Mouse (Mus musculus) Patski (cell line): ENCODE data around the gene Itga8. TPM values are rescaled to one million over a fixed set of nuclear protein-coding genes. Genes with fewer than 3 reads are reported as not detected.

Source experiments
- ATAC-seq: fragments of 100-300 bp; one replicate; pipeline ENCODE4 v1.8.0; 2021
- CTCF ChIA-PET: fragments of 350-600 bp; sonication (Branson Sonifier 250); formaldehyde crosslinking; loops from one replicate; lab custom pipeline; 2022; ENCODE audit warnings: inconsistent platforms; lab: Charles Lee
- POLR2A ChIA-PET: fragments of 350-600 bp; sonication (Branson Sonifier 250); formaldehyde crosslinking; loops from one replicate; lab custom pipeline; 2022; ENCODE audit warnings: antibody characterized with exemption, inconsistent platforms; lab: Charles Lee
- DNase-seq: peaks from one replicate; pipeline ENCODE4 v3.0.0-alpha.2; 2011; ENCODE audit warnings: low read depth, low spot score
- H3K27me3 ChIP-seq: fragments of 371-371 bp; one replicate; pipeline ENCODE4 v1.5.1; 2021
- CTCF ChIP-seq: fragments of 100-300 bp; IDR thresholded peaks from one replicate; pipeline ENCODE4 v1.5.1; 2021
- in situ Hi-C: fragments of 300-500 bp; cut with MboI; formaldehyde crosslinking; loops from 3 replicates; pipeline ENCODE4 v1.11.1; 2018; ENCODE audit warnings: low pct_unique_long_range_greater_than_20kb, mixed read lengths
- polyA plus RNA-seq: library from polyadenylated mRNA; unstranded; gene quantifications from one replicate; pipeline ENCODE4 v1.2.3, GENCODE M21; 2021

Itga8 gene
- polyA plus RNA-seq, 1 experiment from 2014 or later = not detected

DNA sequence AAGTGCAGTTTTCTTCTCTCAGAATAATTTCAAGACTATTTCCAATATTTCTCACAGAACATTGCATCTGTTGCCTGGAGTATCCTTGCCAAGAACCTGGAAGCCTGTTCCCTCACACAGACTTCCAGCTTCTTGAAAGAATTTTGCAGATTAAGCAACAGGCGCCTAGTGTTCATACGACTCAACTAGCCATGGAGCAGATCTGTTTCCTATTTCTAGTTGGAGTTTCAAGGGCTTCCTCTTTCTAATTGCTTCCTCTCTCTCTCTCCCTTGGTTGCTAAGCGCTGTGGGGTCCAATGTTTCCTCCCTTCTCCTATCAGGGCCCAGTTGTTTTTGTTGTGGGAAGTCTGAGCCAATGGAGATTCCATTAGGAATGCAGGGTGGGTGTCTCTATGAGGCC is 7.7 kb downstream of the Itga8 start:
- ChIA-PET POLR2A (no interaction called here), CTCF (no interaction called here)
- in situ Hi-C loops = no loop called here
- DNase-seq (no peak), ATAC-seq (no peak)
- H3K27me3 ChIP-seq = peaks cover 14% of the 10 kb centered on the region
- no peak for TF ChIP-seq CTCF

DNA sequence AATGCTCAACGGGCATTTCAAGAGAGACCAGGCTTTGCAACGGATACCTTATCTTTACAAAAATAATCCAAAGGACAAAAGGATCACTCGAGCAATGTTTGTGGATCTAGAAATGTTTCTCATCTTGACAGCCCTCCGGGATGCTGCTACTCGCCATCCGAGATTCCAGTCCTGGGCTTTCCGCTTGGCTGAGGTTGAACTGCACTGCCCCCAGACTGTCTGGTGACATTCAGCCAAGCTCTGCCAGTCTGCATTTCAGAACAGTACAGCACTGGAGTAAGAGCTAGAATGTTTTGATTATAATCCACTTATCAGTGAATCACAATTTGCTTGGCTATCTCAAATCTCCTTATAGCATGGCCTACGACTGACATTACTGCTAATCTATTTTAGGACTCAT is 8.3 kb downstream of the Itga8 start:
- in situ Hi-C loops = no loop called here
- ChIA-PET POLR2A (no interaction called here), CTCF (no interaction called here)
- DNase-seq (no peak), ATAC-seq (no peak)
- H3K27me3 ChIP-seq = peaks cover 15% of the 10 kb centered on the region
- TF ChIP-seq CTCF = no peak

DNA sequence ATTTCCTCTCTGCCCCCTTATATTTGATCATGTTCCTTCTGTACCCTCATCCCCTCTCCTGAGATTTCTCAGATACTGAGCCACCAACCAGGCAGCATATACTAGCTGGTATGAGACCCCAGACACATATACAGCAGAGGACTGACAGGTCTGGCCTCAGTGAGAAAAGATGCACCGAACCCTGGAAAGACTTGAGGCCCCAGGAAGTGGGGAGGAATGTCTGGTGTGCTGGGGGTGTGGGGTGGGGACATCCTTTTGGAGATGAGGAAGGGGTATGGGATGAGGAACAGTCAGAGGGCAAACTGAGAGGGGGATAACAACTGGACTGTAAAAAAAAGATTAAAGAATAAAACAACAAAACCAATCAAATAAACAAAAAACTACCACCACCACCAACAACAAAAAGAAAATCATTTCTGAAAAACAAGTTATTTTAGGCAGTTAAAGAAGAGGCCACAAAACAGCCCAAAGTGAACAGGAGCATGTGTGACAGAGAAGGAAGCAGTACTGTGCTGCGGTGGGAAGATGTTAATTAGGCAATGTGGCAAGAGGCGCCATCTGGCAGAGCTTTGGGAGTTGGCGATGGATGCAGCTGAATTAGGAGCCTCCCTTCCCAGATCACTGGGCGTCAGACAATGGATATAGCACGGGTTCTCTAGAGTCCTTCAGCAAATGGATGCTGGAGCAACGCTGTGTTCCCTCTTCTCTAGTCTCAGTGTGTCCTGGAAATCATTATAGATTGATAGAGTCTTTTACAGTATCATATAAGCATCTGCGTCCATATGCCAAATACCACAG is 9.5 kb downstream of the Itga8 start:
- no peak for TF ChIP-seq CTCF
- DNase-seq = no peak
- H3K27me3 ChIP-seq = peaks cover 22% of the 10 kb centered on the region
- CTCF ChIA-PET = no interaction called here
- in situ Hi-C loops = no loop called here
- ATAC-seq = no peak
- POLR2A ChIA-PET = no interaction called here

DNA sequence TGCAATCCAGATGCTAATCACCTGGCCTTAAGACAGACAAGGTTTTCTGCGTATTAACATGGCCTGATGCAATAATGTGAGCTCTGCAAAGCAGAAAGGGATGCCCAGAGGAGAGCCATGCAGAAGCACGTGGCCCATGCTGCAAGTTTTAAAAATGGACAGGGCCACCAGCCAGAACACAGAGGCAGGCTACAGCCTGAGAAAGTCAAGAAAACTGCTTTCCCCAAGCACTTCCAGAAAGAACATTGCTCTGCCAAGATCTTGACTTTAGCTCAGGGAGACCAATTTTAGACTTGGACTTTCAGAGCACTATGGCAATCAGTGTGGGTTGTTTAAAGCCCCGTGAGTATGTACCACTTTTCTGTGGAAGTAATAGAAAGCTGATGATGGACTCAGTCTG is 11.5 kb downstream of the Itga8 start:
- H3K27me3 ChIP-seq = peaks cover 21% of the 10 kb centered on the region
- ATAC-seq (no peak), DNase-seq (no peak)
- ChIA-PET CTCF (interaction anchor here (1.2 to 1.5 kb wide), 2 partner anchors 12 to 16 kb away, joined by 3 read pairs; partner anchors contain the start of gene Itga8), POLR2A (no interaction called here)
- in situ Hi-C loops = no loop called here
- no peak for TF ChIP-seq CTCF

DNA sequence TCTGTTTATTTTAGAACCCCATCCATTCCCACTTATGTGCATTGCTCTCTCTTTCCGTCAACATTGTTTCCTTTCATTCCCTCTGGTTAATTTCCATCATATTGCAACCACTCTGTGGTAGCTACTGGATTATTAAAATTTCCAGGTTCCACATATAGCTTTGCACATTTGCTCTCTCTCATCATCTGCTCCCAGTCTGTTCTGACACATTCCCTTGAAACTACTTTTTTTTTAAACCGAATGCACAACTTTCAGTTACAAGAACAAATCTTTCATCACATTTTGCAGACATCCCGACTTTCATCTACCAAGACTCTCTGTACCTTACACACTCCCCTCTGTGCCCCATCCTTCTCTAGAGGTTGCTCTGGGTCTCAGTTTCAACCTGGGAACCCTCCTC is 13.9 kb downstream of the Itga8 start:
- POLR2A ChIA-PET = no interaction called here
- peaks cover 23% of the 10 kb centered on the region for H3K27me3 ChIP-seq
- in situ Hi-C loops = no loop called here
- CTCF ChIA-PET = interaction anchor here (1.6 kb wide), 1 partner anchor 13 kb away, joined by 3 read pairs; no protein-coding TSS in a partner anchor
- no peak for TF ChIP-seq CTCF
- no peak for ATAC-seq
- no peak for DNase-seq

DNA sequence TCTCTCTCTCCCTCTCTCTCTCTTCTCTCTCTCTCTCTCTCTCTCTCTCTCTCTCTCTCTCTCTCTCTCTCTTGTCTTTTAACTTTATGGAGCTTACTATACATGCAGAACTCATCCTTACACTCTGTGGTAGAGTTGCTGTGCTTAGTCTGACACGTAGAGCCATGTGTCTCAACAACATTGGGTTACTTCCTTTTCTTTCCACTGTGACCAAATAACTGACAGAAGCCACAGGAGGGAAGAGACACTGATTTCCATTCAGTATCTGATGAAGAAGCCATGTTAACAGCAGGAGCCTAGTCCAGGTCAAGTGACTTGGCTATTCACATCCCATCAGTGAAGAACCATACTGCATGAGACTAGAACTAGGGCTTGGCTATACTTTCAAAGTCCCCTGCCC is 21.1 kb downstream of the Itga8 start:
- CTCF ChIA-PET = no interaction called here
- POLR2A ChIA-PET = no interaction called here
- H3K27me3 ChIP-seq = peaks cover 16% of the 10 kb centered on the region
- TF ChIP-seq CTCF = no peak
- DNase-seq = no peak
- no peak for ATAC-seq
- in situ Hi-C loops = no loop called here

DNA sequence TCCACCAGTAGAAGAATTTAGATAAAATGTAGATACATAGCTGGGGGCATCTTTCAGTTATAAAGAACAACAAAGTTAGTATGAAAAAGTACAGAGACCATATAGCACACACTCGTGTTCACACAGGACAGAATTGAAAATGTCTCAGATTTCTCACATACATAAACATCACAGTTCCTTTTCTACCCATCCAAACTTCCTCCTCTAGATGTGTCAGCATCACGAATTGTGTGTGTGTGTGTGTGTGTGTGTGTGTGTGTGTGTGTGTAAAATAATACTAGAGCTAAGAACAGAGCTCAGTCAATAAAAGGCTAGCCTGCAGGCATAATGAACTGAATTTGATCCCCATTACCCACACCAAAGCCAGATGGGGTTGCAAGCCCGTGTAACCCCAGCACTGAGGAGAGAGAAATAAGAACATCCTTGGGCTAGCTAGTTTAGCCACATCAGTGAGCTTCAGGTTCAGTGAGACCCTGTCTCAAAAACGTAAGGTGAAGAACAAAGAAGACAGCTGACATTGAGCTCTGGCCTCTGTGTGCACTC is 22.6 kb downstream of the Itga8 start:
- H3K27me3 ChIP-seq = peaks cover 21% of the 10 kb centered on the region
- DNase-seq = no peak
- TF ChIP-seq CTCF = no peak
- no peak for ATAC-seq
- ChIA-PET POLR2A (no interaction called here), CTCF (no interaction called here)
- in situ Hi-C loops = no loop called here

DNA sequence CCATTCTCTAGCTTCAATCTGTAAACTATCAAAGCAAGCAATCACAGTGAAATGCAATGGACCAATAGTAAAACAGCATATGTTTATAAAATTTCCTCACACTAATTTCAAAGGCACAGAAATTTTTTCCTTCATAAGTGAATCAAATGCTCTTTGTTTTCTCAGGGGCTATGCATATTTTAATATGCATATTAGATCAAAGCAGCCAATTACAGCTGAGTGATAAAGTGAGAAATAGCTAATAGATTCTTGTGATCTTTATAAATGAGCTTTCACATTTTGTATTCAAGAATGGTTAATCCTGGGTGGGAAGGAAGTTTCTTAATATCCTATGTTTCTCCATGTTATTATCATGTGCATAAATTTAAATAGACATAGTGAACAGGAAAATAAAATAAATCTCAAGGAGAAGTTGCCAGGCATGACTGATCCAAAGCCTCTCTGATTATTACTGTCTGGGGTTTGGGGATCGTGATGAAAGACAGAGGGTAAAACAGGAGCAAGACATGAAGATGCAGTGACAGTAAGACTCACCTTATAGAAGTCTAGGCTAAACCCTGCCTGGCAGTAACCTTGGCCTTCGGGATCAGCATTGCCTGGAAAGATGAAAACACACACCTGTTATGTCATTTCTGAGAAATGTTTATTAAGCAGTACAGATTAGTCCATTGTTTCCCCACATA is 44.9 kb downstream of the Itga8 start:
- in situ Hi-C loops = no loop called here
- H3K27me3 ChIP-seq = peaks cover 18% of the 10 kb centered on the region
- ChIA-PET CTCF (interaction anchor here (1.4 kb wide), 1 partner anchor 13 kb away, joined by 3 read pairs; no protein-coding TSS in a partner anchor), POLR2A (no interaction called here)
- no peak for TF ChIP-seq CTCF
- DNase-seq (no peak), ATAC-seq (no peak)

DNA sequence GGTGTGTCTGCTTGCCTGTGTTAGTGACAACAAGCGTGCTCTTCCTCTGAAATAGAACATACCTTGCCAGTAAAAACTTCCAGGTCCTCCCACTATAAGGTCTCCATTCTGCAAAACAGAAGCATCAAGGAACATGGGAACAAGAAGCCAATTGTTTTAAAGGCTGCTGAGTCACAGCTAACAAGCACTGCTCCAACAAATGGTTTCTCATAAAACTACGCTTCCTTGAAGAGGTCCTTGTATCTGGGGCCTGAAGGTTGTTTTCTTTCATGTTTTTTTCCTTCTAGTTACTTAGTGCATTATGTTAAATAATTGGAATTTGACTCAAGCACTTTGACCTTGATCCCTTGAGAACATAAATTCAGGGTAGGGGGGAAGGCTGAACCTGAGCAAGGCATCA is 45.8 kb downstream of the Itga8 start:
- POLR2A ChIA-PET = no interaction called here

DNA sequence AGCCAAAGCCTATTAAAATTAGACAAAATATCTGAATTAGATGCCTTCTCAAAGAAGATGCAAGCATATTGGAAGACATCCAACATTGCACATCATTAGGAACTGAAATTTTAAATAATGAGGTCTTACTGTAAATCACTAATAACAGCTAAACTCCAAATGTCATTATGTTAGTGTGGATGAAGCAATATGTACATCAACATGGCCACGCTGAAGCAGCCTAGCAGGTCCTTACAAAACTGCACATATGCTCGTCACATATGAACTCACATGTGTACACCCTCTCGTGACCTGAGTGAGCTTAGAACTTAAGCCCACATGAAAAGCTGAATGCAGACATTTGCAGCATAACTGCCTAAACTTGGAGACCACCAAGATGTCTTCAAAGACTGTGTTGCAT is 66.4 kb downstream of the Itga8 start:
- TF ChIP-seq CTCF = no peak
- in situ Hi-C loops = no loop called here
- ChIA-PET CTCF (no interaction called here), POLR2A (no interaction called here)
- H3K27me3 ChIP-seq = peaks cover 6% of the 10 kb centered on the region
- DNase-seq = no peak
- ATAC-seq = no peak

More for the DNA sequence above, 45.8 kb downstream of the Itga8 start:
- DNase-seq = no peak
- no peak for ATAC-seq
- in situ Hi-C loops = no loop called here
- CTCF ChIA-PET = no interaction called here
- H3K27me3 ChIP-seq = peaks cover 18% of the 10 kb centered on the region
- no peak for TF ChIP-seq CTCF

DNA sequence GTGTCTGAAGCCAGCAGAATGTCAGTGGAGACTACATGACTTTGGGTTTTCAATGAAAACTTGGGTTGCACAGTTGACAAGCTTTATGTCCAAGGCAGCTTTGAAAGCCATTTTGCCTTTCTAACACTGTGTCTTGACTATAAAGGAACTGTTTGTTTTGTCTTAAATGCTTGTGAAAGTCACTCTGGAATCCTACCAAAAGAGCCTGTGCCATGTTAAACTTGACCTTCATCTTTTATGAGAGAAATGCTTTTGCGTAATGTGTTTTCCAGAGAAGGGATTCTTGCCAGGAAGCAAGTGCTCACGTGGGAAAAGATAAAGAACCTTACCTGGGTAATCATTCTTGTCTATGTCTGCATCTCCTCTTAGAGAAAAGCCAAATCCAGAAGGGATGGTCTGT is 72.0 kb downstream of the Itga8 start:
- no peak for TF ChIP-seq CTCF
- ChIA-PET POLR2A (no interaction called here), CTCF (no interaction called here)
- peaks cover 5% of the 10 kb centered on the region for H3K27me3 ChIP-seq
- in situ Hi-C loops = no loop called here
- DNase-seq (no peak), ATAC-seq (no peak)
